Mouse (Mus musculus): ENCODE results near the gene Ap5z1. TPM values are rescaled to one million over a fixed set of nuclear protein-coding genes. Genes with fewer than 3 reads are reported as not detected.

The Ap5z1 gene
- polyA plus RNA-seq, 1 experiment from 2014 or later: 5.5 TPM

- Histone ChIP-seq H3K27me3 (ENCODE audit: control insufficient read depth, insufficient read depth, low read length) (no peaks in the 10 kb centered on the region), H3K4me1 (ENCODE audit: control insufficient read depth, insufficient read depth, low read length) (0 out of 2 replicates have a peak, but pooled peaks cover 2% of the 10 kb centered on the region), H3K4me3 (ENCODE audit: low read depth, low read length) (no peak overlapping the region), H3K9me3 (replicated peaks; ENCODE audit: control insufficient read depth, low read length) (no peaks in the 10 kb centered on the region), H3K27ac (replicated peaks; ENCODE audit: low read depth, low read length) (no peak overlapping the region), H3K9ac (replicated peaks; ENCODE audit: low read length) (no peak overlapping the region), H3K4me2 (ENCODE audit: low read depth, low read length) (no peak overlapping the region), H3K36me3 (replicated peaks; ENCODE audit: control insufficient read depth, insufficient read depth, low read depth, low read length) (no peaks in the 10 kb centered on the region)
- WGBS: 55% methylated on average over 14 of the region's 14 CpGs
- ATAC-seq (replicated peaks; ENCODE audit: insufficient number of reproducible peaks, low FRiP score, low TSS enrichment, low read depth): no peak
- DNase-seq (ENCODE audit: low spot score): no peak
Measured at GRCm38 (mm10) chr5:142495321-142496096, 31.8 kb downstream of the Ap5z1 start.

GRCm38 (mm10) chr5:142498964-142499363, 35.2 kb downstream of the Ap5z1 start:
- H3K27me3 ChIP-seq (ENCODE audit: control insufficient read depth, insufficient read depth, low read length): no peaks in the 10 kb centered on the region
- no peak overlapping the region for H3K4me3 ChIP-seq (ENCODE audit: low read depth, low read length)
- WGBS: 43% methylated on average over 3 of the region's 3 CpGs
- no peak overlapping the region for H3K9ac ChIP-seq (replicated peaks; ENCODE audit: low read length)
- no peaks in the 10 kb centered on the region for H3K9me3 ChIP-seq (replicated peaks; ENCODE audit: control insufficient read depth, low read length)
- H3K4me1 ChIP-seq (ENCODE audit: control insufficient read depth, insufficient read depth, low read length): 0 out of 2 replicates have a peak, but pooled peaks cover 2% of the 10 kb centered on the region
- ATAC-seq (replicated peaks; ENCODE audit: insufficient number of reproducible peaks, low FRiP score, low TSS enrichment, low read depth): no peak
- H3K27ac ChIP-seq (replicated peaks; ENCODE audit: low read depth, low read length): no peak overlapping the region
- H3K4me2 ChIP-seq (ENCODE audit: low read depth, low read length): no peak overlapping the region
- peak; percentile 64 for DNase-seq (ENCODE audit: low spot score)
- H3K36me3 ChIP-seq (replicated peaks; ENCODE audit: control insufficient read depth, insufficient read depth, low read depth, low read length): no peaks in the 10 kb centered on the region

- no peak overlapping the region for H3K4me3 ChIP-seq (ENCODE audit: low read depth, low read length)
- H3K4me2 ChIP-seq (ENCODE audit: low read depth, low read length): no peak overlapping the region
- 0 out of 2 replicates have a peak, but pooled peaks cover 2% of the 10 kb centered on the region for H3K4me1 ChIP-seq (ENCODE audit: control insufficient read depth, insufficient read depth, low read length)
- DNase-seq (ENCODE audit: low spot score) (no peak), ATAC-seq (replicated peaks; ENCODE audit: insufficient number of reproducible peaks, low FRiP score, low TSS enrichment, low read depth) (no peak; the same call in 1 of the 2 replicates)
- WGBS: 82% methylated on average over 10 of the region's 10 CpGs
- H3K9ac ChIP-seq (replicated peaks; ENCODE audit: low read length): no peak overlapping the region
- H3K9me3 ChIP-seq (replicated peaks; ENCODE audit: control insufficient read depth, low read length): no peaks in the 10 kb centered on the region
- no peaks in the 10 kb centered on the region for H3K27me3 ChIP-seq (ENCODE audit: control insufficient read depth, insufficient read depth, low read length)
- H3K36me3 ChIP-seq (replicated peaks; ENCODE audit: control insufficient read depth, insufficient read depth, low read depth, low read length): no peaks in the 10 kb centered on the region
- no peak overlapping the region for H3K27ac ChIP-seq (replicated peaks; ENCODE audit: low read depth, low read length)
Measured at GRCm38 (mm10) chr5:142500918-142501317, 37.2 kb downstream of the Ap5z1 start.

- Histone ChIP-seq H3K4me3 (ENCODE audit: low read depth, low read length) (no peak overlapping the region), H3K27ac (replicated peaks; ENCODE audit: low read depth, low read length) (no peak overlapping the region), H3K36me3 (replicated peaks; ENCODE audit: control insufficient read depth, insufficient read depth, low read depth, low read length) (no peaks in the 10 kb centered on the region), H3K9ac (replicated peaks; ENCODE audit: low read length) (no peak overlapping the region), H3K4me2 (ENCODE audit: low read depth, low read length) (no peak overlapping the region), H3K27me3 (ENCODE audit: control insufficient read depth, insufficient read depth, low read length) (no peaks in the 10 kb centered on the region), H3K9me3 (replicated peaks; ENCODE audit: control insufficient read depth, low read length) (no peaks in the 10 kb centered on the region), H3K4me1 (ENCODE audit: control insufficient read depth, insufficient read depth, low read length) (0 out of 2 replicates have a peak, but pooled peaks cover 2% of the 10 kb centered on the region)
- ATAC-seq (replicated peaks; ENCODE audit: insufficient number of reproducible peaks, low FRiP score, low TSS enrichment, low read depth): peak; percentile 76
- DNase-seq (ENCODE audit: low spot score): peak; percentile 90
- WGBS: 7% methylated on average over 3 of the region's 3 CpGs
Measured at GRCm38 (mm10) chr5:142502414-142502813, 38.7 kb downstream of the Ap5z1 start.

GRCm38 (mm10) chr5:142504175-142504574, 40.4 kb downstream of the Ap5z1 start:
- no peak overlapping the region for H3K4me3 ChIP-seq (ENCODE audit: low read depth, low read length)
- 82% methylated on average over 3 of the region's 3 CpGs for WGBS
- no peak for ATAC-seq (replicated peaks; ENCODE audit: insufficient number of reproducible peaks, low FRiP score, low TSS enrichment, low read depth)
- H3K27me3 ChIP-seq (ENCODE audit: control insufficient read depth, insufficient read depth, low read length): no peaks in the 10 kb centered on the region
- H3K4me2 ChIP-seq (ENCODE audit: low read depth, low read length): no peak overlapping the region
- H3K9me3 ChIP-seq (replicated peaks; ENCODE audit: control insufficient read depth, low read length): no peaks in the 10 kb centered on the region
- no peak for DNase-seq (ENCODE audit: low spot score)
- H3K36me3 ChIP-seq (replicated peaks; ENCODE audit: control insufficient read depth, insufficient read depth, low read depth, low read length): no peaks in the 10 kb centered on the region
- peaks cover 4% of the 10 kb centered on the region for H3K4me1 ChIP-seq (ENCODE audit: control insufficient read depth, insufficient read depth, low read length)
- no peak overlapping the region for H3K27ac ChIP-seq (replicated peaks; ENCODE audit: low read depth, low read length)
- no peak overlapping the region for H3K9ac ChIP-seq (replicated peaks; ENCODE audit: low read length)

GRCm38 (mm10) chr5:142505695-142506423, 42.1 kb downstream of the Ap5z1 start:
- ATAC-seq (replicated peaks; ENCODE audit: insufficient number of reproducible peaks, low FRiP score, low TSS enrichment, low read depth) (no peak), DNase-seq (ENCODE audit: low spot score) (no peak)
- Histone ChIP-seq H3K9me3 (replicated peaks; ENCODE audit: control insufficient read depth, low read length) (no peaks in the 10 kb centered on the region), H3K9ac (replicated peaks; ENCODE audit: low read length) (no peak overlapping the region), H3K4me3 (ENCODE audit: low read depth, low read length) (no peak overlapping the region), H3K4me2 (ENCODE audit: low read depth, low read length) (no peak overlapping the region), H3K27me3 (ENCODE audit: control insufficient read depth, insufficient read depth, low read length) (no peaks in the 10 kb centered on the region), H3K36me3 (replicated peaks; ENCODE audit: control insufficient read depth, insufficient read depth, low read depth, low read length) (no peaks in the 10 kb centered on the region), H3K4me1 (ENCODE audit: control insufficient read depth, insufficient read depth, low read length) (peaks cover 5% of the 10 kb centered on the region), H3K27ac (replicated peaks; ENCODE audit: low read depth, low read length) (no peak overlapping the region)
- WGBS: 78% methylated on average over 3 of the region's 3 CpGs

- Histone ChIP-seq H3K36me3 (replicated peaks; ENCODE audit: control insufficient read depth, insufficient read depth, low read depth, low read length) (no peaks in the 10 kb centered on the region), H3K4me3 (ENCODE audit: low read depth, low read length) (no peak overlapping the region), H3K9ac (replicated peaks; ENCODE audit: low read length) (peak overlapping the region; percentile 51), H3K27ac (replicated peaks; ENCODE audit: low read depth, low read length) (no peak overlapping the region), H3K4me1 (ENCODE audit: control insufficient read depth, insufficient read depth, low read length) (peaks cover 5% of the 10 kb centered on the region), H3K27me3 (ENCODE audit: control insufficient read depth, insufficient read depth, low read length) (no peaks in the 10 kb centered on the region), H3K9me3 (replicated peaks; ENCODE audit: control insufficient read depth, low read length) (no peaks in the 10 kb centered on the region), H3K4me2 (ENCODE audit: low read depth, low read length) (peak overlapping the region; percentile 22; the same call in 1 of the 2 replicates)
- DNase-seq (ENCODE audit: low spot score) (no peak), ATAC-seq (replicated peaks; ENCODE audit: insufficient number of reproducible peaks, low FRiP score, low TSS enrichment, low read depth) (no peak)
- 12% methylated on average over 15 of the region's 15 CpGs for WGBS
Measured at GRCm38 (mm10) chr5:142509141-142510060, 45.7 kb downstream of the Ap5z1 start.

All from embryonic facial prominence, embryonic 11.5 days (tissue).